Mouse (Mus musculus) right cerebral cortex, postnatal 25 days (tissue): ENCODE data around the gene Gm49776.
"Not testable (repeated sequence)": the region's sequence is repeated elsewhere in the genome, so short reads cannot be mapped to it uniquely, and the experiment has no call there.

Experiments used
- DNase-seq: peaks from one replicate; pipeline ENCODE4 v3.0.0; 2022

Gm49776 gene

DNA sequence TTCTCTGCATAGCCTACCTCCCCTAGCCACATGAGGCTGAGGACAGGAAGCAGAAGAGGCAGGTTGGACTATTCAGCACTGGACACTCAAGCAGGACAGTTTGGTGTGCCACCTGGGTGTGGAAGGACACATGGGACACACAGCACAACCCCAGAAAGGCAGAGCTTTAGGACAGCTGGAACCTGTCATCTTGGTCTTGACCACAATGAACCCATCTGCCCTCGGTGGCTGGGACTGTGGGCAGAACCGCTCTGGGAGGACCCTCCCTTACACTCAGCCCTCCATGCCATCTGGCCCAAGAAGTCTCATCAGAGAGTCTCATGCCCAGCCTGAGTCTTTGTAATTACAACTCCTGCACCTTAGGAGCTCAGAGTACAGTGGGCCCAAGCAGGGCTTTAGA, 58.1 kb downstream of the Gm49776 start:
- DNase-seq, result no peak

DNA sequence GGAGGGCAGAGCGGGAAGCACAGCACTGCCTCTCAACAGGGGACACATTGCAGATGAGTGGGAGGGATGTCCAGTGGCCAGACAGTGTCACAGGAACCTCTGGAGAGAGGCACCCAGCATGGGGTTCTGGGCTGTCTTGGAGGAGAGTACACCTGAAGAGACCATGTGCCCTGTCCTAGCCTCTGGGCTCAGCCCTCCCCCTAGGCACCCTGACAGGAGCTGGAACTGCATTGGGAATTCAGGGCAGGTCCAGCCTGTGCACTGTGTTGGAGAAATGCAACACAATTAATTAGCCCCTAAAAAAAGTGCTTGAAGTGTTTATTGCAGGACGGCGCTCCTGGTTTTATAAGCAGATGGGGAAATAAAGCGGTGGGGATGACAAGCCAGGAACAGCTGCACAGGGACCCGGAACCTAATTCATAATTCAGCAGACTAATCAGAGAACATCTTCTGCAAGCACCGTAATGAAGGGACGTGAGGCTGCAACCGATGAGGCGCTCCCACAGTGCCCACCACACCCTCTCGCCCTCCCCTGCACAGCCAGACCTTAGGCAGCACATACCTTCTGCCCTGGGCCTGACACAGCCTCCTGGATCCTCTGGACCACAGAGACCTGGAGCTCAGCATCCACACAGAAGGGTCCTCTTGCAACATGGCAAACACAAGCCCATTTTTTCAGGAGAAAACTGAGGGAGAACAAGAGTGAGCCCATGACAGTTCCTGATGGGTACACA, 59.6 kb downstream of the Gm49776 start:
- no peak for DNase-seq

DNA sequence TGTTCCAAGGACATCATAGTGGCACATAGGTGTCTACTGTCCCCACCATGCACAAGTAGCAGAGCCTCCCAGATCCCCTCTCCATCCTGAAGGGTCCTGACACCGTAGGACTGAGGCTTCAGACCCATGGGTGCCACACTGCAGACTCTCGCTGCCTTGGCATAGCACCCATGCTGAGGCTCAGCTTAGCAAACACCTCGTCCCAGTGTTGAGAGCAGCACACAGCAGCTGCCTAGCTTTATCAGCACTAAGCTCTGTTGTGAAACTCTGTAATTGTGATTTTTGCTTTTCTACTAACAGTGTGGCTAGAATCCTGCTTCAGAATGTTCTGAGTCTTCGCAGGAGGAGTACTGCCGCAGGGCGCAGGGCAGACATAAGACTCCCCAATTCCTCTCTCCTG, 60.2 kb downstream of the Gm49776 start:
- peak; percentile 45 for DNase-seq

DNA sequence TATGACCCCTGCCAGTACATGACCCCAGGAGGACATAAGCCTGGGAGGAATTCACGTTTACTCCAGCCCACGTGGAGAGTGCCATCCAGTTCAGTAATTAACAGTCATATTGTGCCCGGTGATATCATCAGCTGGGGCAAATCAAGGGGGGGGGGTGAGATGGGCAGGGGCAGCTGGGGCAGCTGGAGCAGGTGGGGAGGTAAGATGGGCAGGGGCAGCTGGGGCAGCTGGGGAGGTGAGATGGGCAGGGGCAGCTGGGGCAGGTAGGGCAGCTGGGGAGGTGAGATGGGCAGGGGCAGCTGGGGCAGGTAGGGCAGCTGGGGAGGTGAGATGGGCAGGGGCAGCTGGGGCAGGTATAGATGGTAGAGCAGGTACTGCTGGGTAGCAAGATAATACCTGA, 62.6 kb downstream of the Gm49776 start:
- DNase-seq, result not testable (repeated sequence)
